Mouse (Mus musculus) right cerebral cortex, postnatal 10 days (tissue): ENCODE results near the gene Ambra1.
A peak's percentile ranks its signal among the peaks of the same experiment; 100 is the strongest.

Experiments used
- DNase-seq, 2 experiments: peaks; one replicate each; pipeline ENCODE4 v3.0.0; 2021; ENCODE audit warnings: low spot score in 2 of 2

The Ambra1 gene

DNA sequence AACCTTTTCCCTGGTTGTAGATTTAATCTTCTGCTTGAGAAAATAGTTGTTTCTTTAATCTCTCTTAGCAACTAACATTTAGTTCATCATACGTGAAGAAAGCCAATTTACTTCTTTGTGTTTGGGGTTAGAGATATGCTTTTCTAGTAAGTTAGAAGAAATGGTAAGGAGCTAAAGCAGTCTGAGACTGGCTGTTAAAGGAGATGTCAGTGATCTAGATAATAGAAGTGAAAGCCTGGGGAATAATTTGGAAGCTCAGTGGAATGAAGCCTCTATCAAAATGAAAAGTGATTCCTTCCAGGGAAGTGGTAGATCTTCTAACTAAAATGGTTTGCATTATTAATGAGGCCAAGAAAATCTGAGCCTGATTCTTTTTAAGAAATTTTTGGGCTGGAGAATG is 141.3 kb downstream of the Ambra1 start:
- DNase-seq: no peak

DNA sequence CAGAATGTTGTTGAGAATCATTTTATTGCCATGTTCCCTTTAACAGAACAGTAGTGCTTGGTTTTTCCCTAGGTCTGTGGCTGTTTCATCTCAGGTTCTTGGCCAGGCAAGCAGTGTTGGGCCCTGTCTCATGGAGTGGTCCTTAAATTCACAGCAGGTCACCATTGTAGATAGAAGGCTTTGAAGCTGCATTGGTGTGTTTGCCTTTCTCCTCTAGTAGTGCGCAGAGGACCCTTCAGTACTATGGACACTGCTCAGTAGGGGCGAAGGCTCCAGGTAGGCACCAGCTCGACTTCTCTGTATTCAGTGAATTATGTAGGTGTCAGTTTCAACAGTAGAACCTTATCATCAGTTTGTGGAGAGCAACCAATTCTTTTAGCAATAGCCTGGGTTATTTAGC is 142.7 kb downstream of the Ambra1 start:
- DNase-seq: no peak

DNA sequence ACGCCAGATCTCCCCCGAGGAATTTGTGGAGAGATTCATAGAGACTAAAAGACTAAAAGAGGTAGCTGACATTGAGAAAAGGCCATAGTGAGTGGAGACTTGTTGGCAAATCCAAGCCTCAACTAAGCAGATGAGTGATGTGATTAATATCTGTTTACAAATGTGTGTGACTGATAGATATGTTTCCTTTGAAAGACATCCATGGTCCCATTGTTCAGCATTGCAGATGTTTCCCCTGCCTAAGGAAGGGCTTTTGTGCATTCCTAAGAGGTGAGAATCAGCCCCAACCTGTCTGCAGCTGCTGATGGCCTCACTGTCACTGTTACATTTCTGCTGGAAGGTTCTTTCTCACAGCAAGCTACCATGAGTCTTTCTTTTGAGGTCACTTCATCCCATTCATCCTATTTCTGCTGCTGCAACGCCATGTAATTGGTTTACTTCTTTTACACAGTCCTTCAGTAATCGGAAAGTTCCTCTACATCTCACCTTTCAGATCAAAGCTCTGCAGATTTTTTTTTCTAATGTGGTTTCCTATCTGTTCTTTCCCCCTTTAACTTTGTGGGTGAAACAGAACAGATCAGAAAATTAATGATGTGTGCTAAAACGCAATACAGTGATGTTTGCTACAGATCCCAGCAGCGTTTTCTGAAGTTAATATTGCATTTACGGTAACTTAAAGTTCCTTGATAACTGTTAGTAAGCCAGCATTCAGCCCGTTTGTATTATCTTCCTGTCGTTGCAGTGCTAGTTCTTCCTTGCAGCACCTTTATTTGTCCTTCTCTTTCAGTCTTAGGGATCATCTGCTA is 146.3 kb downstream of the Ambra1 start:
- no peak for DNase-seq

DNA sequence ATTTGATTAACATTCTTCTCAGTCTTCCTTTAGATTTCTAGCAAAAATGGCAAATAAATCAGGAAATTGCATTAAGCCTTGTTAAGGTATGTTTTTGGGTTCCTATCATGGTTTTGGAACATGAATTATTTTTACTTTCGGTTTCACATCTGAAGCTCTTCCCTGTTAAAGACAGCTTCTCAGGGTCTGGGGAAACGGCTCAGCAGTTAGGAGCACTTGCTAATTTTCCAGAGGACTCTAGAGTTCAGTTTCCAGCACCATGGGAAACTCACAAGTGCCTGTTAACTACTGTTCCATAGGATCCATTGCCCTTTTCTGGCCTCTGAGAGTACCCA is 146.8 kb downstream of the Ambra1 start:
- no peak for DNase-seq

DNA sequence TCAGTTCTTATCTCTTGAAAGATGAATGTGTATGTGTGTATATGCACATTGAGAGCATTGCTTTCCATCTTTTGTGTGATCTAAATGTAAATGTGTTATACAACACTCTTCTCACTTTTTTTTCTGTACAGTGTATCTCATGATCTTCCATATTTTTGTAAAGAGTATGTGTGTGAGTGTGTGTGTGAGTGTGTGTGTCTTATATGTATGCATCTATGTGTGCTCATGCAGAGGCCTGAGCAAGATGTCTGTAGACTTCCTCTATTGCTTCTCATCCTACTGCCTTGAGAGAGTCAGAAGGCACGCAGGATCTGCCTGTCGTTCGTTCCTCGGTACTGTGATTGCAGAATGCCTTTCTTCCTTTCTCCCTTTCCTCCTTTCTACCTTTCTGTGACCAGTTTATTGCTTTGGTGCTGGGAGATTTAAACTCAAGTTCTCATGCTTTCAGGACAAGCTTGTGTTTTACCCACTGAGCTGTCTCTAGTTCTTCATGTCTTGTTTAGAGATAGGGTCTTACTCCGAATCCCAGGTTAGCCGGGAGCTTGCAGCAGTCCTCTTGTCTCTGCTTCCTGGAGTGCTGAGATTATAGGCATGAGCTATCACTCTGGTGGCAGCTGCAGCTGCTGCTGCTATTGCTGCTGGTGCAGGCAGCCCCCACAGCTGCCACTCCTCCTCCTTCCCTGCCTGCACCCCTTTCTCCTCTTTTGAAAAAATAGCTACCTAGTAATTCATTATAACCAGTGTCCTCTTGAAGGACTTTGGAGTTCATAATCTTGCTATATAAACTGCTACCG is 148.7 kb downstream of the Ambra1 start:
- peak in 1 of 2 experiments; percentile 37 for DNase-seq

DNA sequence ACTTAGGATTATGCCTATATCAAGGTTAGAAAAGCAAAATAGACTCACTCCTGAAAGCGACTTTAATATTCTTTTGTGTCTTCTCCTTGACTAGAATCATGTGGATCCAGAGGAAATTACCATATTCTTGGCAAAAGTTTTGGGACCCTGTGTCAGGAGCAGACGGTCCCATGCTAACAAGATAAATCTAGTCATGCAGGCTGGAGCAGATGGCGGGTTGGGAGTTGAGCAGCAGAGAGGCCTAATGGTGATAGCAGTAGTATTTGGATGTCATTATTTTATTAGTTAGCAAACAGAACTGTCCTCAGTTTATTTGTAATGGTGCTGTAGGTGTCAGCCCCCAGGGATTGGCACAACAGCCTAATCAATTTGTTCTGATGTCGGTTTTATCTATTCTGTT is 154.0 kb downstream of the Ambra1 start:
- DNase-seq: no peak

DNA sequence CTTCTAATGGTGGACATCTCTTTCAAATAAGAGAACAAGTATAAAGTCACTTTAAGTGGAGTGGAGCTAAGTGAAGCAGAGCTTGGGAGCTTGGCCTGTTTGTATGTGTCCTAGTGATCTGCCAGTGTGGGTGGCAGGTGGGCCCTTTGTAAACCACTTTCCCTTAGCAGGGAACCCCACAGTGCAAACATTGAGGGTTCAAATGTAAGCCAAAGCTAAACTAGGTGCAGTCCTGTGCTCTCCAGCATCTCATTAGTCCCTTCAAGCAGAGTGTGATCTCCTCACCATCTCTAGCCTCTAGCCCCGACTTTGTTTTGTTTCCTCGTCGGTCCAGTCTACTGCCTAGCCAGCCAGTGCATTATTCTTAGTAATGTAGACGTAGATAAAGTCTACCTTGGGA is 154.7 kb downstream of the Ambra1 start:
- no peak for DNase-seq

DNA sequence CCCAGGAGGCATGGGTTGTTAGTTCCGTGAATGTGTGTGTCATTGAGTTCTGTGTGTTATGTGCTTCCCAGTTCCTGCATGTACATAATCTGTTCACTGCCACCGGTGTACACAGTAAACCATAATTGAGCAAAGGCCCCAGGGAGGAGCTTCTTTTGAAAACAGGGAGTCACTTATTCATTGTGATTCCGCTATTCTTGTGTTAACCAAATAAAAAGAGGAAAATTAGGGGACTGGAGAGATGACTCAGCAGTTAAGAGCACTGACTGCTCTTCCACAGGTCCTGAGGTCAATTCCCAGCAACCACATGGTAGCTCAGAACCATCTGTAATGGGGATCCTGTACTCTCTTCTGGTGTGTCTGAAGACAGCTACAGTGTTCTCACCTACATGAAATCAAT is 164.8 kb downstream of the Ambra1 start:
- no peak for DNase-seq

DNA sequence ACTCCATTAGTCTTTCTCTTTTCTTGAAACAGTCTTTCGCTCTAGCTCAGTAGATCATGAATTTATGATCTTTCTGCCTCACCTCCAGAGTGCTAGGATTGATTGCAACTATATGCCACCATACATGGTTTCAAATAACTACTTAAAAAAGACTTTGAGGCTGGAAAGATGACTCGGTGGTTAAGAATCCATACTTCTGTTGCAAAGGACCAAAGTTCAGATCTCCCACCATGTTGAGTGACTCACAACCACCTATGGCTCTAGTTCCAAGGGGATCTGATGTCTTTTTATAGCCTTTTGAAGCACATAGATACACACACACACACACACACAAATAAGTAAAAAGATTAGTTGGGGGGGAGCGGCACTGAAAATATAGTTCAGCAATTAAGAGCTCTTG is 165.5 kb downstream of the Ambra1 start:
- no peak for DNase-seq

DNA sequence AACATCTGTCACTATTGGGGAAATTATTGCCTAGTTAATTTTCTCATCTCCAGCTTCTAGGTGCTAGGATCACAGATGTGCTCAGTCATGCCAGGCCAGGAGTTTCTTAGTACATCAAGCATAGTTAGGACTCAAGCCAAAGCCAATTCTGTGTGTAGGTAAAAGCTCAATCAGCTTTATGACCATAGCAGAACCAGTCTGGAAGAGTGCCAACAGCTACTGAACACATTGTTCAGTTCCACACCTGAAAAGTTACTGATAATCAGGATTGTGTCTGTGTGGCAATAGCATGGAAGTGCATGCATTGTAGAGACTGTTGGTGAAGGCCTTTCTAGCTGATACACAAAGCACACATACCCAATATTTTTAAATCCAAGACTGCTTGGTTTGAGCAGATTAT is 168.0 kb downstream of the Ambra1 start:
- DNase-seq: no peak

DNA sequence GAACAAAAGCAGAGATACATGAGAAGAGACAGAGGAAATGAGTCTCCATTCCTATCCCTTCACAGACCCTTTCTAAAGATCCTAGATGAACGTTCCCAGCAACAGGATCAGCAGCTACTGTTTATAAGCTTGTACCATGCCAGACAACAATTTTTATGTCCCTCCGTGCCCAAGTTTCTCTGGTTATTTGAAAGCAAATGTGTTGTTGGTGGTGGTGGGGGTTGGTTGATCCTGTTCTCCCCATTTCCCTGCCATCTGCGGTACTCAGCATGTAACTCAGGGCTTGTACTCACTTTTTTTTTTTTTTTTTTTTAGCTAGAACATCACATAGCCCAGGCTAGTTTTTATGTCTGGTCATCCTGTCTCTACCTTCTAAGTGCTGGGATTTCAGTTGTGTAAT is 169.2 kb downstream of the Ambra1 start:
- no peak for DNase-seq

DNA sequence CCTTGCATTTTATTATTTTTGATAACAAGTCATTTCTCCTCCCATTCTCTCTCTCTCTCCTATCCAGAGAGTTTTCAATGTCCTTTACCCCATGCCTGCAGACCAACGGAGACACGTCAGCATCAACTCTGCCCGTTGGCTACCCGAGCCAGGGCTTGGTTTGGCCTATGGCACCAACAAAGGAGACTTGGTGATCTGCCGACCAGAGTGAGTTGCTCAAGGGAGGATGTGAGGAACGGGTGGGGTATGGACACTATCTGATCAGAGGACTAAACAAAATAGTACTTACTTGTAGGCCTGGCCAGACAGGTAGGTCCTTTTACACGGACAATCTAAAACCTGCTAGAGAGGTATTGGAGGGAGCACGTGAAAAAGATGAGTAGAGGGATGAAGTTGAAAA is 170.5 kb downstream of the Ambra1 start:
- no peak for DNase-seq

DNA sequence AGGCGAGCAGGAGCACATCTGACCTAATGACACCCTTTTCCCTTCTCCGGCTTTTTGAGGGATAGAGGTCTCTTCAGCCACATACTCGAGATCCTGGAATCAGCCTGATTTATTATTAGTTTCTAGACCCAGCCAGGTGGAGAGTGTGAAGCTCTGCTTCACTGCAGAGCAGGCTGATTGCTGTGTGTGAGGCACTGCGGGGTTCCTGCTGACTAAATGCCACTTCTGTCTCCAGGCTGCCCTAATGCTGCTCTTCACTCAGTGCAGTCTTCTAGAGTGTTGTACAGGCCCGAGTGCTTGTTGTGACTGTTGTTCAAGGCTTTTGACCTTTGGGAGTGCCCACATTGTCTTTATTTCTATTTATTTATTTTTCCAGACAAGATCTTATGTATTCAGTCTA is 172.4 kb downstream of the Ambra1 start:
- DNase-seq: no peak

DNA sequence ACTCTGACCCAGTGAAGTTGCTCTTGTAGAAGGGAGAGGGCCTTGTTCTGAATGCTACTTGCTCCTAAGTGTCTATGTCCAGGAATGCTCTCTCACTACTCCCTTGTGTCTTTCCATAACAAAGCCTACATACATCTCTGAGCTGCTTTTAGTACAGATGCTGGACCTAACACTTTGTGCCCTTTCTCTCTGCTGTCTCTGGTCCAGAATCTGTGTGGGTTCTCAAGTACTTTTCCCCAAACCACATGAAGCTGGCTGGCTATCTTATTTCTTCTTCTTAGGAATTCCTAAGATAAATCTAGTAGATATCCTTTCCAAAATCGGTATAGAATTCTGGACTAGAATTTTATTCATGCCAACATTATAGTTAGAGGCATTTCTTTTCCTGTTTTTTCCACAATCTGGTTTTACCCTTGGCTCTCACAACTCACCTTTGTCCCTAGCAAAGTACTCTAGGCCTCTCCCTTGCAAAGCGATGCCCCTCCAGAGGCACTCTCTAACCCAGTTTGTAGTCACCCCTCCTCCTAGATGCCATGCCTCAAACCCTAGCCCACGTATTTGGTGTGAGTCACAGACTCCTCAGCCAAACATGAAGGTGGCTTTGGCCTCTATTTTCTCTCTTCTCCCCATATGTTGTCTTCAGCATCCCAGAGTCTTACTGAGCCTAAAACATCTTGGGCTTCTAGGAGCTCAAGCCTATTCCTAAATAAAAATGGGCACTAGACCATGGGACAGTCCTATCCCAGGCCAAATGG is 173.4 kb downstream of the Ambra1 start:
- DNase-seq: no peak

DNA sequence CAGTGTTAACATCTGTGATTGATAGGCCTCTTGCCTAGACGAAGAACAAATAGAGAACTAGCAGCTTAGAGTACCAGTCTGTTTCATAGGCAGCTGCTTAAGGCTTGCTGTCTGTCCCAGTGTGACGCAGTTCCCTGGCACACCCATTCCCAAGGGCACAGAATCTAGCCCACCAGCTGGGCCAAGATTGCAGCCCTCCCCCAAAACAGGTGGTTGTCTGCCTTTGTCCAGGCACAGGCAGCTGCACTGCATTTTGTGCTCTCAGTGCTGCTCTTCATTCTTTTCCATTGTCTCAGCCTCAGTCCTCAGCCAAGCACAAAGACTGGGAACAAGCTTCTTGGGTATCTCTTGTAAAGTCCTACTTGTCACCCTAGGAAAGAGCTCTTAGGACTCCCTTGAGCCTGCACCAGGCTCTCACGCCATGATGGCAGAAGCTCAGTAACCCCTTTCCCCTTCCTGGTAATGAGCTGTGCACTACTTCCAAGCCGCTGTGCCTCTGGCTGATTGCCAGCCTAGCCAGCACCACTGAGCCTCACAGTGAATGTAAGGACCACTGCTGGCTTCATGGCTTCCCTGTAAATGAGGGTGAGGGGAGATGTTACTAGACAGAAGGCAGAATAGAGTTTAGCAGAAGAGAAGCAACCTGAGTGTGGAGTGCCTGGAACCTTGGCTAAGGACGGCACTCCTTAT is 174.8 kb downstream of the Ambra1 start:
- DNase-seq: peak; percentile 66 to 80

DNA sequence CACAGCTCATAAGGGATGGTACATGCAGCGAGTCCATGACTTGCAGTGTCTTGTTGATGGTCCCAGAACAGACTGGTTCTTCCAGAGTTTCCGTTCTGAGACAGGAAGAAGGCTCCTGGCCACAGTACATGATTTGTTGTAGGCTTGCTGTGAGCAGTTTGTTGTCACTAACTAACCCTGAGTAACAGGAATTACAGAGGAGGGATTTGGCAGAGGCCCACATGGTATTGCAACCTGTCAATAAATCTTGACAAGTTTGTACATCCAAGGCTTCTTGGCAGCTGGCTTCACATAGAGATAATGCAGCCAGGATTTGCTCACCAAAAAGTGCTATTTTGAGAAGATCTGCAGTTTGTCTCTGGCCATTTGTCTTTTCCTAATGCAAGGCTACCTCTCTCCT is 176.2 kb downstream of the Ambra1 start:
- DNase-seq: no peak

DNA sequence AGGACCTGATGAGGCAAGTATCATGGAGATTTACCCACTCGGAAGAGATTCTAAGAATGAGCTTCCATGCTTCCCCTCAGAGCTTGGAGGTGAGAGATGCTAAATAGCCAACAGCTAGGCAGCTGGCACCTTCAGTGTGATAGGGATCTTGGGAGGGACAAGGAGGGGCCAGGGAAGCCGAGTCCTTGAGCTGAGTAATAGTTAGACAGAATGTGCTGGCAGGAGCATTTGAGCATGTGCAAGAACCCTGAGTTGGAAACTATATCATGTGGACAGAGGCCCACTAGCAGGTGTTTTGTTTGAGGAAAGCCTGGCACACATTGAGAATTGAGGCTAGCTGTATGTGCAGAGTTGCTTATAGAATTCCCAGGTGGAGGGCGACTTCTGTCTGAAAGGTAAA is 182.7 kb downstream of the Ambra1 start:
- DNase-seq: no peak

DNA sequence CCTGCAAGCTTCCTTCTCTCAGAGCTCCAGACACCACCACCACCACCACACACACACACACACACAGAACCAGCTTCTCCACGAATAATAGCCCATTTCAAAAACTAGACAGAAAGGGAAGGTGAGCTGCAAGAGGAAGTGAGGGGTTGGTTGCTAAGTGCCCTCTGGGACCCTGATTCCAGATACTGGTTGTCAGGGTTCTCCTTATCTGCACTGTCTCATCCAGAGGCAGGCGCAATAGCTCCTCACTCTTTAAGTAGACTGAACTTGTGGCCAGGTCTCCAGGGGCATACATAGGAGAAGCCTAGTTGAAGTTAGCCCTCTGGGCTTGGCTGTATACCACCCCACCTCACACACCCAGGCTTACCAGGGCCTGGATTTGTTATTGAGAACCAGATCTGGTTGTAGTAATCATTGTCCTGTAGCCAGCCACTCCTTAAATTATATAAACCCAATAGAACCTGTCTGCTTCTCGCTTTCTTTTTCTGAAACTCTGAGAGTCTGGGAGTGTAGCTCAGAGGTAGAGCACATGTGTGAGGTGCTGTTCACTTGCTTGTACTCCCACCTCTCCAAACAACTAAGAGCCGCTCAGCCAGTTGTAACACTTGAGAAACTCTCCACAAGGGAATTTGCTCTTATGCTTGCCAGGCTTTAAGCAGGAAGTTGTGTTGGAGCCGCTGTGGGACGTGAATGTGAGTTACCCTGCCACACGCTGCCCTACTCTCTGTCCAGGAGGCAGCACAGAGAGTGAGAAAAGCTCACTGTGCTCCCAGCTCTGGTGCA is 183.6 kb downstream of the Ambra1 start:
- DNase-seq: no peak

DNA sequence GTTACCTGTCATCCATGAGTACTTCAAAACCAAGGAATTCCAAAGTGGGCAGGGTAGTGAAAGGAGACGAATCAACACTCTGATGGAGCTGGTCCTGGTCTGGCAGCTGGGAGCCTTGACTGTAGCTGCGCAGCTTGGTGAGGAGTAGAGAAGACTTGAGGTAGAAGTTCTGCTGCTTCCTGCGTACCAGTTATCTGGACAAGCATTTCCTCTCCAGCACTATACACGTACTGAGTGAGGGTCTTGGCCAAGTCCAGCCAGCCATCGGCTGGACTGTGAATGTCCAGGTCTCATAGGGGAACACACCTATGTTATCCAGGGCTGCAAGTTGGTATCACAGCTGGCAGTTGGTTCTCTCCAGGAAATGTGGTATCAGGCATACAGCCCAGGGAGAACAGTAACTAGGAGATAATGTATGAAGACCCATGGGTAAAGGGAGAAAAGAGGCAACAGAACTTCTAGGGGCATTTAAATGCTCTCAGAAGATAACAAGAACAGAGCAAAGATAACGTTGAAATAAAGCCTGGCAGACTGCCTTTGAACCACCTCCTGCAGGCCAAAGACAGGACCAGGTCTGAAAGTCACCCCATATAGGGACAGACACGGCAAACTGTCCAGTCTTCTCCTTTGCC is 186.5 kb downstream of the Ambra1 start:
- DNase-seq: no peak

DNA sequence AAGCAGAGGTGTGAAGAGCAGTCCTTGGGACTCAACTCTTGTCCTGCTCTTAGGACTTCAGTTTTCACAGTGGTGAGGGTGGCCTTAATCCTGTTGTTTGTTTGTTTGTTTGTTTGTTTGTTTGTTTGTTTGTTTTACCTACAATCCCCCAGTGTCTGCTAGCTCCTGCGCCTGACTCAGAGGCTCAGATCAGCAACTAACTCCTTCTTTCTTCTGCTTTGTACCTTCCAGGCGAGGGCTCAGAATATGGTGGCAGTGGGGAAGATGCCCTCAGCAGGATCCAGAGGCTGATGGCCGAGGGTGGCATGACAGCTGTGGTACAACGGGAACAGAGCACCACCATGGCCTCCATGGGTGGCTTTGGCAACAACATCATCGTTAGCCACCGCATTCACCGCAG is 187.2 kb downstream of the Ambra1 start:
- DNase-seq: no peak

DNA sequence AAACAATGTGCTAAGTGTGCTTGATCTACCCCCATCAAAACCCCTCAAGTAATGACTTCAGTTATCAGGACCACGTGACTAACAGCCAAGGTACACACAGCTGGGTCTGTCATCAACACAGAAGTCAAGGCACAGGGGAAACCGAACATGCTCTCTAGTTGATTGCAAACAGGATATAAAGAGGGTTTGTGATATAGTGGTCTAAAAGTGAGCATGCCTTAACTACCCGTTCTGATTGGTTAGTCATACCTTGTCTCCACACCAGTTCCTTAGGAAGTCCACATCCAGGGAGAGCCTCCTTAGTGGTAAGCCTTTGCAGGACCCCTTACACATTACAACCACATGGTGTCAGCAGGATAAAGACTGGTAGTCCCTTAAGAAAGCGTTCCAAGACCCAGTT is 190.2 kb downstream of the Ambra1 start:
- DNase-seq: no peak
